Mouse (Mus musculus): ENCODE results near the gene Cldn7. TPM values are rescaled to one million over a fixed set of nuclear protein-coding genes. Genes with fewer than 3 reads are reported as not detected.
"Not testable (repeated sequence)": the region's sequence is repeated elsewhere in the genome, so short reads cannot be mapped to it uniquely, and the experiment has no call there.

Cldn7 gene
- 2.4 and 4.2 TPM in 2 replicates for polyA plus RNA-seq (2015; fragmentation: Nextera tagmentation; extraction: Ambion mirVana)

DNA sequence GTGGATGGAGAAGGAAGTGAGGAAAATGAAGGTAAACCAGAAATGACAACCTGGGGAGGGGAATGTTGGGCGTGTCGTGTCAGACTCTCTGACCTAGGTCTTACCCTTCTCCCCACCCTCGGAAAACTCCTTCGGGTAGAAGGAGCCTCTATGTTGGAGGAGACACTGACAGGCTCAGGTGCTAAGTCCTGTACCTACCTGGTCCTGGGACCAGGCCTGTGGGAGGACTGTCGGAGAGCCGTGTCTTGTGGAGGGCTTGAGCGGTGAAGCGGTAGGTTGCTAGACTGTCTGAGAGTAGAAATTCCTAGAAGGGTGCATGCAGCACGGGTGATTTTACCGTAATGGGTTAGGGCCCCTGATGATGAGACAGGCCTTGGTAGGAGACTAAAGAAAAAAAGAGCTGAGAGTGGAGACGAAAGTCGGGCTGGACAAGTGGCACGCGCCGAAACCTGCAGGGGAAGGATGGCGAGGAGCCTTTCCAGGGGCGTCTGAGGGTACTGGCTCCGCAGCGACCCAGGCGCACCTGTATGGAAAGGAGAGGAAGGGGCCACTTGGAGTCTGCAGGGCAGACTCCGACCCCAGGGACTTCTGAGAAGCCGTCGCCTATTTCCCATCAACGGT is at the start of gene Cldn7:
TSS of gene Cldn7 (plus strand) at position 130 of the 621 bp plus-strand sequence.
- Histone ChIP-seq H3K4me1 (replicated peaks) (peaks cover 29% of the 10 kb centered on the region), H3K27ac (no peak within 1 kb of the TSS), H3K27me3 (peaks cover 87% of the 10 kb centered on the region), H3K9me3 (replicated peaks) (no peaks in the 10 kb centered on the region), H3K9ac (no peak within 1 kb of the TSS), H3K36me3 (peaks cover 17% of the 10 kb centered on the region), H3K4me3 (replicated peaks) (peak within 1 kb of the TSS; percentile 47), H3K4me2 (peak within 1 kb of the TSS; percentile 42)
- DNase-seq (no peak), ATAC-seq (ENCODE audit: low read depth) (no peak)
- WGBS (ENCODE audit: insufficient replicate concordance): 13% methylated on average over 24 of the region's 24 CpGs

DNA sequence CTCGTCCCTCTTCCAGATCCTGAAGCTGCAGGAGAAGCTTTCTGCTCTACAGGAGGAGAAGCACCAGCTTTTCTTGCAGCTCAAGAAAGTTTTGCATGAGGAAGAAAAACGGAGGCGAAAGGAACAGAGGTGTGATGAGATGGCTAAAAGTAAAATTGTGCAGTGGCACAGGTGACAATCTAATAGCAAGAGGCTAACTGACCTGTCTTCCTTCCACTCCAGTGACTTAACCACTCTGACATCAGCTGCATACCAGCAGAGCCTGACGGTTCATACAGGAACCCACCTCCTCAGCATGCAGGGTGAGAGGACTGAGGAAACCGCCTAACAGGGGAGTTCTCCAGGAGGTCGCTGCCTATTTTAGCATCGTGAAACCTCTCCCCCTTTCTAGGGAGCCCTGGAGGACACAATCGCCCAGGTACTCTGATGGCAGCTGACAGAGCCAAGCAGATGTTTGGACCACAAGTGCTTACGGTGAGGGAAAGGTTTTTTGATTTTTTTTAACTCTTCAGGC is 49.6 kb upstream of the Cldn7 start:
- ATAC-seq (ENCODE audit: low read depth): no peak
- no peaks in the 10 kb centered on the region for H3K9me3 ChIP-seq (replicated peaks)
- peak overlapping the region; percentile 99 for H3K9ac ChIP-seq
- 20% methylated on average over 9 of the region's 9 CpGs for WGBS (ENCODE audit: insufficient replicate concordance)
- peak overlapping the region; percentile 98 for H3K4me2 ChIP-seq
- peaks cover 85% of the 10 kb centered on the region for H3K36me3 ChIP-seq
- no peak for DNase-seq
- H3K27me3 ChIP-seq: no peaks in the 10 kb centered on the region
- peak overlapping the region; percentile 91 for H3K4me3 ChIP-seq (replicated peaks)
- peak overlapping the region; percentile 99 for H3K27ac ChIP-seq
- peaks cover 62% of the 10 kb centered on the region for H3K4me1 ChIP-seq (replicated peaks)

DNA sequence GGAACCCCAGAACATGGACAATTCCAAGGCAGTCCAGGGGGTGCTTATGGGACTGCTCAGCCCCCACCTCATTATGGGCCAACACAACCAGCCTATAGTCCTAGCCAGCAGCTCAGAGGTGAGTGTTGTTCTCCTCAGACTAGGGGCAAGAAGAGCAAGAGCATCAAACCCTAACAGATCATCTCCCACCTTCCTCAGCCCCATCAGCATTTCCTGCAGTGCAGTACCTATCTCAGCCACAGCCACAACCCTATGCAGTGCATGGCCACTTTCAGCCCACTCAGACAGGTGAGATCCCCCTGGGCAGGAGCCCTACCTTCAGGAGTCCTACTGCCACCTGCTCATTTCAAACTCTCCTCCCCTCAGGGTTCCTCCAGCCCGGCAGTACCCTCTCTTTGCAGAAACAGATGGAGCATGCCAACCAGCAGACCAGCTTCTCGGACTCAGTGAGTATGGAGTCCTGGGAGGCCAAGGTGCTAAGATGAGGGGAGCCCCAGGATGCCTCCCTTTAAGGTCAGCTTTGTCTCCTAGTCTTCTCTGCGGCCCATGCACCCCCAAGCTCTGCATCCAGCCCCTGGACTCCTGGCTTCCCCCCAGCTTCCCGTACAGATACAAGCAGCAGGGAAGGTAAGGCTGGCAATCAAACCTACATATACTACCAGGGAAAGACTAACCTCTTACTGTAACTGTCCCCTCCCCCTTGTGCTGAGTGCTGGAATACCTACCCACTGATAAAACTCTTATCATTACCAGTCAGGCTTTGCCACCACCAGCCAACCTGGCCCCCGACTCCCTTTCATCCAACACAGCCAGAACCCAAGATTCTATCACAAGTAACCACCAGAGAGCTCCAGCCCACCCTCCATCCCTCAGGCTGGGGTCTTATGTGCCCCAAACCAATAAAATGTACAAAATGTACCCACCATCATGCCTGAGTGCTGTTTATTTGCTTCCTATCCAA is 48.6 kb upstream of the Cldn7 start:
- peaks cover 62% of the 10 kb centered on the region for H3K4me1 ChIP-seq (replicated peaks)
- peaks cover 75% of the 10 kb centered on the region for H3K36me3 ChIP-seq
- peak overlapping the region; percentile 98 for H3K4me2 ChIP-seq
- H3K27ac ChIP-seq: peak overlapping the region; percentile 99
- ATAC-seq (ENCODE audit: low read depth): peak; percentile 70
- H3K4me3 ChIP-seq (replicated peaks): peak overlapping the region; percentile 91
- DNase-seq: peak; percentile 83
- WGBS (ENCODE audit: insufficient replicate concordance): 16% methylated on average over 5 of the region's 5 CpGs
- H3K27me3 ChIP-seq: no peaks in the 10 kb centered on the region
- no peaks in the 10 kb centered on the region for H3K9me3 ChIP-seq (replicated peaks)
- peak overlapping the region; percentile 99 for H3K9ac ChIP-seq

DNA sequence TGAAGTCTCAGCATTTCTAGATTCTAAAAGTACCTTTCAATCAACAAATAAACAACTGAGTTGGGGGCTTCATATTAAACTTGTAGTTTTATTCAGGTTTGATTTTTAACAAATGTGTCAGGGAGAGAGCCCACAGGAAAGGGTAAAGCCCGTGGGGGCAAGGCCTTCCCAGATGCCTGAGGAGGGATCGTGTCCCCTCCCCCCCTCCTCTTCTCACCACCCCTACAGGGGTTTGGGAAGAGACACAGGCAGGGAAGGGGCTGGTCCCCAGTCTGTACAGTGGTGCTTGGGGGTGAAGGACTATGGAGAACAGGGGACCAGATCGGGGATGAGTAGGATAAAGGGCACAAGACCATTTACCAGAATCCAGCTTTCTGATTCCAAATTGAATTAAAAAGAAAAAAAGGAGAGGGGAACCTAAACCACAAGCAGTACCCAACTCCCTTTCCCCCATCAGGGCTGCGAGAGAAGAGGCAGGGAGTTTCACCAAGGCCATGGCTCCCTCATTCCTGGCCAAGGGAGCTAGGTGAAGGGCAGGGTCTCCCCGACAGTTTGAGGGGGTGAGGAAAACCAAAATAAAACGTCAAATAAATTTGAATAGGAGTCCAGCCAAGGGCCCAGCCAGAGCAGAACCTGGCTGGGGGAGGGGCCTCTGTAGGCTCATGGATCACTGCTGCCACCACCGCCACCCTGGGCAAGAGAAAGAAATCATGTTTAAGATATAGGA is 47.8 kb upstream of the Cldn7 start:
- H3K9me3 ChIP-seq (replicated peaks); ATAC-seq (ENCODE audit: low read depth); H3K27me3 ChIP-seq; DNase-seq: not testable (repeated sequence)
- WGBS (ENCODE audit: insufficient replicate concordance): 20% methylated on average over 7 of the region's 7 CpGs
- Histone ChIP-seq H3K9ac (peak overlapping the region; percentile 99), H3K4me2 (peak overlapping the region; percentile 98), H3K4me3 (replicated peaks) (peak overlapping the region; percentile 91), H3K4me1 (replicated peaks) (peaks cover 62% of the 10 kb centered on the region), H3K27ac (peak overlapping the region; percentile 99), H3K36me3 (peaks cover 67% of the 10 kb centered on the region)

DNA sequence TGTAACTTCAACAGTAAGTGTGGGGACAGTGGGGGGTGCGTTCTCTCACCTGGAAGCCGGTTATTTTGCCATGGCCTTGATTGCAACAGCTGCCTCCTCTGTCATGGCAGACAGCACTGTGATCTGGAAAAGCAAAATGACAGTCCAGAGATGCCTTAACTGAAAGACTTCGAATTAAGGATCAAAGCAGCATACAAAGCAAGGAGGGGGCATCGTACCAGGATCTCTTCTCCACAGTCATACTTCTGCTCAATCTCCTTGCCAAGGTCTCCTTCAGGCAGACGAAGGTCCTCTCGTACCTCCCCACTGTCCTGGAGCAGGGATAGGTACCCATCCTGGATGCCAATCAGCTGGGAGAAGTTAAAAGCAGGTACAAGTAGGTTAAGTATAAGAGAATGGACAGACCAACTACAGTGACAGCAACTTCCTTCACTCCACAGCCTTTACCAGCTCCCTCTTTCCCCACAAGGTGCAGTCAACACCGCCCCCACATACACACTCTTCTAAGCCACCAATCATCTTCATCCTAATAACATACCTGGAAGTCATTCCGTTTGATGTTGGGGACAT is 47.1 kb upstream of the Cldn7 start:
- peak overlapping the region; percentile 99 for H3K27ac ChIP-seq
- WGBS (ENCODE audit: insufficient replicate concordance): 61% methylated on average over 8 of the region's 8 CpGs

DNA sequence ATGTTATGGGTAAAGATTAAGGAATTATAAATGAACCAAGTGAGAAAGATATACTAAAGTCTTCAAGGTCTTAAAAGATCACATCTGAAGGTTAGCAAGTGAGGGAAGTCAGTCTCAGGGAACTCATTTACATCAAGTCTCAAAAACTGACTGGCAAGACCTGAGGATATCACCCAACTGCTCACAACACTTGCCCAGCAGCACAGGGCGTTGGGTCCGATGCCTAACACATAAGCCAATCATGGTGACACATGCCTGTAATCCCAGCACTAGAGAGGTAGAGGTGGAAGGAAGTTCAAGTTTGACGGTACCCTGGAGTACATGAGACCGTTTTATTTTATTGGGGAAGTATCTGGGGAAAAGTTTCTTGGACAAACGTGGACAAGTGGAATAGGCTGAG is 46.5 kb upstream of the Cldn7 start:
- ATAC-seq (ENCODE audit: low read depth) (no peak), DNase-seq (no peak)
- Histone ChIP-seq H3K9me3 (replicated peaks) (no peaks in the 10 kb centered on the region), H3K36me3 (peaks cover 54% of the 10 kb centered on the region), H3K4me2 (peak overlapping the region; percentile 98), H3K27ac (peak overlapping the region; percentile 99), H3K9ac (peak overlapping the region; percentile 99), H3K27me3 (no peaks in the 10 kb centered on the region), H3K4me1 (replicated peaks) (peaks cover 68% of the 10 kb centered on the region), H3K4me3 (replicated peaks) (peak overlapping the region; percentile 91)
- 71% methylated on average over 5 of the region's 5 CpGs for WGBS (ENCODE audit: insufficient replicate concordance)

More for the DNA sequence above, 47.1 kb upstream of the Cldn7 start:
- no peak for DNase-seq
- H3K4me1 ChIP-seq (replicated peaks): peaks cover 68% of the 10 kb centered on the region
- H3K27me3 ChIP-seq: no peaks in the 10 kb centered on the region
- peak overlapping the region; percentile 98 for H3K4me2 ChIP-seq
- peaks cover 60% of the 10 kb centered on the region for H3K36me3 ChIP-seq
- ATAC-seq (ENCODE audit: low read depth): no peak
- H3K9ac ChIP-seq: peak overlapping the region; percentile 99
- peak overlapping the region; percentile 91 for H3K4me3 ChIP-seq (replicated peaks)
- H3K9me3 ChIP-seq (replicated peaks): no peaks in the 10 kb centered on the region

DNA sequence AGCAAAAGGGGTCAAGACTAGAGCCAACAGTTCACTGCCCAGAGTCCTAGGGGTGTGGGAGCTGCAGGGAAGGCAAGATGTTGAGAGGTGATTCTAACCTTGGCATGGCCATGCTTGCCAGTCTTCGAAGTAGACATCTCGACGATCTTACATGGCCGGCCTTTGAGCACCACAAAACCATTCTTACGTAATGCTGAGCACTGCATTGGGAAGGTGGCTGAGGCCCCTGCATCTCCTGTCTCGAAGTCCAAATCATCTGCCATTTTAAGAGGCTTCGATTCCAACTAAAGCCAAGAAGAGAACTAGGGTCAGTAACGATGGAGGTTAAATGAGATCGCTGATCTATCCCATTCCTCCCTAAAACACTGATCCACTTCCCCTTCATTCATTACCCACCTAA is 45.5 kb upstream of the Cldn7 start:
- Histone ChIP-seq H3K4me3 (replicated peaks) (peak overlapping the region; percentile 91), H3K27ac (peak overlapping the region; percentile 99), H3K36me3 (peaks cover 50% of the 10 kb centered on the region), H3K4me1 (replicated peaks) (peaks cover 72% of the 10 kb centered on the region), H3K4me2 (peak overlapping the region; percentile 98), H3K9me3 (replicated peaks) (no peaks in the 10 kb centered on the region), H3K9ac (peak overlapping the region; percentile 99), H3K27me3 (no peaks in the 10 kb centered on the region)
- 43% methylated on average over 9 of the region's 9 CpGs for WGBS (ENCODE audit: insufficient replicate concordance)
- no peak for DNase-seq
- ATAC-seq (ENCODE audit: low read depth): no peak

DNA sequence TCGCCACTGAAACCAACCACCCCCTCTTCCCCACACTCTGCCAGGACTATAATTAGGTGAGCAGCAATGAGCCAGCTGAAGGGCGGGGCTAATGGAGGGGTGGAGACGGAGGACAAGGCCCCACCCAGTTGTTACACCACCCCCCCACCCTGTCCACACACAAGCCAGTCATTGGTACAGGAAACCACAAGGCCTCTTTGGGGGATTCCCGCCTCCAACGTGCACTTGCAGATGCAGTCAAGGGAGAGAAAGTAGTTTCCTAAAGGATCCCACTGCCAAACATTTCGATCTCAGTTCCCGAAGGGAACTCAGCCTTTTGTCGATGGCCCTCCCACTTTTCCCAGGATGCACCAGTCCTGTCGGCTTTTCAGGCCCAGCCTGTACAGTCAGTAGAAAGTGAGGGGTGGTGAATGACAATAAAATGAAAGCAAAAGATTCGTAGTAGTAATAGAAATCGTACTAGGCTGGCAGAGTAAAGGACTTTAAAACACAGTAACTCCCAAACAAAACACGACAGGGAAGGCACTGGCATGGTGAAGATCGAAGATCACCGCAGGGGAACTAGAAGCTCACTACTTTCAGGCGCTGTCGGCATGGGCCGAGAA is 44.8 kb upstream of the Cldn7 start:
- peak; percentile 47 for ATAC-seq (ENCODE audit: low read depth)

DNA sequence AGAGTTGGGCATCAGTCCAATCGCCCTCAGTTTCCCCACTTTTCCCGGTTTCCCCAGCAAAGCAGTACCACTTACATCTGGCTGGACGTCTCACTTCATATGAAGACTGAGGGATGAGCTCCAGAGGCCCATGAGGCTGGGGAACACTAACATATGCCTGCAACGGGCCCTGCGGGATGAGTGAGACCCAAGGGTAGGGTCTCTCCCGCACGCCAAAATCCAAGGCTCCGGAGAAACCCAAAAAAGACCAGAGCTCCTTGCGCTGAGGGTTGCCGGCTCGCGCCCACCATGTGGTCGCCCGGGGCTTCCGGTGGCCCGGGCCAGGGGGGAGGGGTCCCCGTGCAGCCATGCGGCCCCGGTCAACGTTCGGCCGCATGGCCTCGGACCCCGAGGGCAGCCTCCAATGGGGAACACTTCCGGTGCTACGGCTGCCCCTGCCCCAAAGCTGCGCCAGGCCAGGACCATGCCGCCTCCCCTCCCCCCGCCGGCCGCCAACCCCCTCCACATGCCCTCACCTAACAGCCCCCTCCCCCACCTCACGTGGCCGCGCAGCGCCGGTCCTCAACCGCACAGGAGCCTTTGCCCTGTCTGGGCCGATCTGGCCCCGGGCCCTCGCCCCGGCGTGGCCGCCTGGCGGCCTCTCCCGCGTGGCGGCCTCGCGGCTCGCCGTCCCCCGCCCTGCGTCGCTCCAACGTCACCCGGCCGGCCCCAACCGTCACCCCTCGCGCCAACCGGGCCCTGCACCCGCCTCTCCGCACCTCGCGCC is 44.1 kb upstream of the Cldn7 start:
- H3K9ac ChIP-seq: peak overlapping the region; percentile 99
- H3K9me3 ChIP-seq (replicated peaks): no peaks in the 10 kb centered on the region
- peak overlapping the region; percentile 99 for H3K27ac ChIP-seq
- ATAC-seq (ENCODE audit: low read depth): peak; percentile 4; the same call in 1 of the 2 replicates
- peak overlapping the region; percentile 91 for H3K4me3 ChIP-seq (replicated peaks)
- H3K4me1 ChIP-seq (replicated peaks): peaks cover 65% of the 10 kb centered on the region
- peak overlapping the region; percentile 98 for H3K4me2 ChIP-seq
- H3K27me3 ChIP-seq: no peaks in the 10 kb centered on the region
- WGBS (ENCODE audit: insufficient replicate concordance): under 1% methylated on average over 58 of the region's 65 CpGs
- DNase-seq: peak; percentile 23
- H3K36me3 ChIP-seq: peaks cover 41% of the 10 kb centered on the region

More for the DNA sequence above, 44.8 kb upstream of the Cldn7 start:
- no peaks in the 10 kb centered on the region for H3K27me3 ChIP-seq
- H3K4me1 ChIP-seq (replicated peaks): peaks cover 72% of the 10 kb centered on the region
- peak; percentile 87 for DNase-seq
- H3K9ac ChIP-seq: peak overlapping the region; percentile 99
- peak overlapping the region; percentile 91 for H3K4me3 ChIP-seq (replicated peaks)
- WGBS (ENCODE audit: insufficient replicate concordance): under 1% methylated on average over 17 of the region's 17 CpGs
- H3K4me2 ChIP-seq: peak overlapping the region; percentile 98
- peaks cover 47% of the 10 kb centered on the region for H3K36me3 ChIP-seq
- H3K9me3 ChIP-seq (replicated peaks): no peaks in the 10 kb centered on the region
- H3K27ac ChIP-seq: peak overlapping the region; percentile 99
